14 mouse cellular contexts compared by ENCODE assay signal in the genomic region with DNA sequence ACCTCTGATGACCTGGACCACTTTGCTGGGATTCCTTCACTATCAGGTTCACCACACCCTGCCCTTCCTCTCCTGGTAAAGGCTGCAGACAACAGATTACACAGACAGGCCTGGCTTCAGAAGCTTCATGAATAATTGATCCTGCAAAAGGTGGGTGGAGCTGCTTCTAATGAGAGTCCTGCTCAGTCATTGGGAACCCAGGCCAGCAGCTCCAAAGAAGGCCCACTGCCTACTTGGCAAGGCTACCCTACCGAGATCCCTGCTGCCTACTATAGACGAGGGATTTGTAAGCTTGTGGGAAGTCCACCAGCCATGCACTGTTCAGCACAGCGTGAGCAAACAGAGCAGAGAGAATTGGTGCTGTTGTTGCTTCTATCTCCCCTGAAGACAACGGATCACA. TPM values are rescaled to one million over a fixed set of nuclear protein-coding genes. Genes with fewer than 3 reads are reported as not detected.
DNase-seq lines count a peak whose midpoint lies in the region; ATAC-seq and TF ChIP-seq lines count a peak whose summit lies in the region.
"Had no signal": no experiment of that assay in that cellular context is flagged by ENCODE, and none has a peak within 500 bp of the region (broad histone marks: within the 10 kb centered on the region; RNA-seq: fewer than 3 reads in every experiment).

No protein-coding gene starts in this region.

- H3K4me3 ChIP-seq in forebrain, embryonic 14.5 days (ENCODE audit: low read depth, low read length): no peak overlapping the region
- no peak overlapping the region for H3K4me3 ChIP-seq in forebrain, embryonic 11.5 days (ENCODE audit: low read depth, low read length)
- H3K4me3 ChIP-seq in CH12.LX (replicated peaks in 1 of 3; ENCODE audit: low read depth in 2 of 3, low read length in 2 of 3, poor library complexity in 1 of 3): peak overlapping the region in 1 of 3 experiments; percentile 52
- H3K4me3 ChIP-seq in hindbrain, embryonic 14.5 days (replicated peaks; ENCODE audit: low read length): no peak overlapping the region
- H3K4me3 ChIP-seq in midbrain, embryonic 10.5 days: no peak overlapping the region
- no peak overlapping the region for H3K4me3 ChIP-seq in embryonic facial prominence, embryonic 10.5 days
- H3K4me3 ChIP-seq: intestine, embryonic 15.5 days; liver, embryonic 15.5 days had no signal

- ATAC-seq in forebrain, embryonic 14.5 days: no peak
- no peak for ATAC-seq in forebrain, embryonic 11.5 days (replicated peaks; ENCODE audit: low FRiP score)
- peak; percentile 22; the same call in 1 of the 2 replicates for ATAC-seq in hindbrain, embryonic 14.5 days (ENCODE audit: low FRiP score)
- ATAC-seq: intestine, embryonic 15.5 days had no signal

- TF ChIP-seq POLR2A in CH12.LX (IDR thresholded peaks at IDR 0.05; ENCODE audit: low read depth, low read length): no peak

- dilution Hi-C loops in CH12.LX (cut with MboI; ENCODE audit: extremely low pct_ligation_motif_present, extremely low pct_unique_long_range_greater_than_20kb, low sequenced_read_pairs): no loop called here

- no peaks in the 10 kb centered on the region for H3K36me3 ChIP-seq in forebrain, embryonic 14.5 days (ENCODE audit: control insufficient read depth, insufficient read depth, low read length)
- no peaks in the 10 kb centered on the region for H3K36me3 ChIP-seq in forebrain, embryonic 11.5 days (ENCODE audit: control insufficient read depth, insufficient read depth, low read length)
- H3K36me3 ChIP-seq in CH12.LX (replicated peaks in 1 of 2; ENCODE audit: control insufficient read depth in 1 of 2, insufficient read depth in 1 of 2, low read length in 1 of 2): peaks cover 0 to 5% of the 10 kb centered on the region in 2 experiments
- no peaks in the 10 kb centered on the region for H3K36me3 ChIP-seq in hindbrain, embryonic 14.5 days (replicated peaks; ENCODE audit: control insufficient read depth, insufficient read depth)
- H3K36me3 ChIP-seq in midbrain, embryonic 10.5 days: no peaks in the 10 kb centered on the region
- no peaks in the 10 kb centered on the region for H3K36me3 ChIP-seq in embryonic facial prominence, embryonic 10.5 days (replicated peaks)
- H3K36me3 ChIP-seq: intestine, embryonic 15.5 days; liver, embryonic 15.5 days had no signal

- TF ChIP-seq EP300 in CH12.LX (IDR thresholded peaks at IDR 0.05; ENCODE audit: low read length): no peak

- TF ChIP-seq CTCF in CH12.LX (conservative IDR thresholded peaks at IDR 0.05 in 1 of 2, IDR thresholded peaks at IDR 0.05 in 1 of 2; ENCODE audit: low read depth in 2 of 2, low read length in 2 of 2): no peak

- WGBS in forebrain, embryonic 14.5 days: 2% methylated on average over 4 of the region's 4 CpGs
- WGBS in forebrain, embryonic 11.5 days: 11% methylated on average over 4 of the region's 4 CpGs
- 6% methylated on average over 4 of the region's 4 CpGs for WGBS in hindbrain, embryonic 14.5 days
- WGBS in midbrain, embryonic 10.5 days: 4% methylated on average over 4 of the region's 4 CpGs
- 18% methylated on average over 4 of the region's 4 CpGs for WGBS in embryonic facial prominence, embryonic 10.5 days

- peaks cover 13% of the 10 kb centered on the region for H3K4me1 ChIP-seq in forebrain, embryonic 14.5 days (ENCODE audit: control insufficient read depth, insufficient read depth, low read length)
- H3K4me1 ChIP-seq in forebrain, embryonic 11.5 days (replicated peaks; ENCODE audit: control insufficient read depth, insufficient read depth, low read length): 0 out of 2 replicates have a peak, but pooled peaks cover 6% of the 10 kb centered on the region
- H3K4me1 ChIP-seq in CH12.LX (ENCODE audit: control insufficient read depth in 1 of 2, insufficient read depth in 2 of 2): peaks cover 18 to 43% of the 10 kb centered on the region in 2 experiments
- H3K4me1 ChIP-seq in hindbrain, embryonic 14.5 days (replicated peaks; ENCODE audit: control insufficient read depth, insufficient read depth, low read length): peaks cover 15% of the 10 kb centered on the region
- H3K4me1 ChIP-seq in midbrain, embryonic 10.5 days: peaks cover 55% of the 10 kb centered on the region
- H3K4me1 ChIP-seq in embryonic facial prominence, embryonic 10.5 days: peaks cover 43% of the 10 kb centered on the region

- H3K27ac ChIP-seq in forebrain, embryonic 14.5 days (ENCODE audit: low read depth, low read length): no peak overlapping the region
- H3K27ac ChIP-seq in forebrain, embryonic 11.5 days (ENCODE audit: low read depth, low read length): no peak overlapping the region
- no peak overlapping the region for H3K27ac ChIP-seq in CH12.LX (ENCODE audit: insufficient read depth, low read depth)
- peak overlapping the region; percentile 10; the same call in 1 of the 2 replicates for H3K27ac ChIP-seq in hindbrain, embryonic 14.5 days
- H3K27ac ChIP-seq in midbrain, embryonic 10.5 days (replicated peaks): peak overlapping the region; percentile 59
- H3K27ac ChIP-seq in embryonic facial prominence, embryonic 10.5 days (replicated peaks): no peak overlapping the region; the same call in 1 of the 2 replicates
- H3K27ac ChIP-seq: intestine, embryonic 15.5 days; liver, embryonic 15.5 days had no signal

- DNase-seq in forebrain, embryonic 14.5 days (ENCODE audit: low spot score): peak; percentile 33
- DNase-seq in forebrain, embryonic 11.5 days (ENCODE audit: low spot score): no peak
- DNase-seq in CH12.LX (ENCODE audit: extremely low read depth): no peak
- peak; percentile 42 for DNase-seq in hindbrain, embryonic 14.5 days (ENCODE audit: low spot score)
- no peak for DNase-seq in midbrain, embryonic 10.5 days (ENCODE audit: low spot score)
- DNase-seq in embryonic facial prominence, embryonic 10.5 days (ENCODE audit: low spot score): no peak
- DNase-seq in thymus, postnatal 0 days (ENCODE audit: low spot score): no peak
- no peak for DNase-seq in gastrocnemius, adult 18-20 months (ENCODE audit: low spot score)
- DNase-seq: cerebellum, adult 2 months had no signal

- no peak overlapping the region for H3K4me2 ChIP-seq in forebrain, embryonic 14.5 days (ENCODE audit: low read length)
- no peak overlapping the region for H3K4me2 ChIP-seq in forebrain, embryonic 11.5 days (ENCODE audit: low read depth, low read length, severe bottlenecking)
- H3K4me2 ChIP-seq in CH12.LX (ENCODE audit: insufficient read depth, low read depth, poor library complexity, severe bottlenecking): no peak overlapping the region
- H3K4me2 ChIP-seq in hindbrain, embryonic 14.5 days (replicated peaks): no peak overlapping the region
- H3K4me2 ChIP-seq: intestine, embryonic 15.5 days; liver, embryonic 15.5 days had no signal

- in situ Hi-C loops in CH12.LX (cut with MboI; ENCODE audit: low pct_ligation_motif_present, low pct_unique_long_range_greater_than_20kb, low sequenced_read_pairs): no loop called here

- TF ChIP-seq RAD21 in CH12.LX (IDR thresholded peaks at IDR 0.05; ENCODE audit: low read depth, low read length): no peak

- H3K9me3 ChIP-seq in forebrain, embryonic 14.5 days (replicated peaks; ENCODE audit: control insufficient read depth, low read length): no peaks in the 10 kb centered on the region
- H3K9me3 ChIP-seq in forebrain, embryonic 11.5 days (ENCODE audit: control insufficient read depth, low read length): no peaks in the 10 kb centered on the region
- no peaks in the 10 kb centered on the region for H3K9me3 ChIP-seq in CH12.LX (replicated peaks; ENCODE audit: low read length)
- no peaks in the 10 kb centered on the region for H3K9me3 ChIP-seq in hindbrain, embryonic 14.5 days (ENCODE audit: control insufficient read depth, low read length)
- no peaks in the 10 kb centered on the region for H3K9me3 ChIP-seq in midbrain, embryonic 10.5 days (replicated peaks)
- H3K9me3 ChIP-seq in embryonic facial prominence, embryonic 10.5 days: no peaks in the 10 kb centered on the region
- H3K9me3 ChIP-seq: intestine, embryonic 15.5 days; liver, embryonic 15.5 days had no signal

- no peaks in the 10 kb centered on the region; the same call in 1 of the 2 replicates for H3K79me2 ChIP-seq in CH12.LX (replicated peaks; ENCODE audit: control insufficient read depth, extremely low read depth, insufficient read depth, poor library complexity, severe bottlenecking)

- H3K9ac ChIP-seq in forebrain, embryonic 14.5 days (ENCODE audit: low read length): no peak overlapping the region
- no peak overlapping the region for H3K9ac ChIP-seq in forebrain, embryonic 11.5 days (ENCODE audit: low read length)
- H3K9ac ChIP-seq in CH12.LX (ENCODE audit: insufficient read depth, low read depth): no peak overlapping the region
- no peak overlapping the region for H3K9ac ChIP-seq in hindbrain, embryonic 14.5 days
- H3K9ac ChIP-seq: intestine, embryonic 15.5 days; liver, embryonic 15.5 days had no signal

- H3K27me3 ChIP-seq in forebrain, embryonic 14.5 days (replicated peaks; ENCODE audit: control insufficient read depth, insufficient read depth, low read length): no peaks in the 10 kb centered on the region
- H3K27me3 ChIP-seq in forebrain, embryonic 11.5 days (ENCODE audit: control insufficient read depth, insufficient read depth, low read length): no peaks in the 10 kb centered on the region
- no peaks in the 10 kb centered on the region for H3K27me3 ChIP-seq in CH12.LX (replicated peaks)
- no peaks in the 10 kb centered on the region for H3K27me3 ChIP-seq in hindbrain, embryonic 14.5 days (ENCODE audit: control insufficient read depth, insufficient read depth, low read length)
- H3K27me3 ChIP-seq in midbrain, embryonic 10.5 days (ENCODE audit: low read depth, poor library complexity, severe bottlenecking): peaks cover 23% of the 10 kb centered on the region
- peaks cover 12% of the 10 kb centered on the region for H3K27me3 ChIP-seq in embryonic facial prominence, embryonic 10.5 days (replicated peaks; ENCODE audit: low read depth, poor library complexity, severe bottlenecking)
- H3K27me3 ChIP-seq: intestine, embryonic 15.5 days had no signal

RNA-seq across cellular contexts. Expression of gene Bcr, which starts 4.1 kb away (rescaled TPM):
- polyA plus RNA-seq in forebrain, embryonic 14.5 days (2014; fragmentation: Nextera tagmentation; extraction: Ambion mirVana): 12.6 and 12.8 TPM in 2 replicates
- 11.7 and 13.4 TPM in 2 replicates for polyA plus RNA-seq in forebrain, embryonic 11.5 days (2014; fragmentation: Nextera tagmentation; extraction: Ambion mirVana)
- 18.2 and 22.1 TPM in 2 replicates for total RNA-seq in CH12.LX (2012; rRNA removed)
- total RNA-seq in CH12.LX (2014; rRNA removed): 4.0 and 4.3 TPM in 2 replicates
- polyA plus RNA-seq in CH12.LX (2012; ENCODE audit: insufficient read length, low read depth): 18.6 and 20.0 TPM in 2 replicates
- 19.6 and 24.0 TPM in 2 replicates for polyA plus RNA-seq in hindbrain, embryonic 14.5 days (2014; fragmentation: Nextera tagmentation; extraction: Ambion mirVana)
- polyA plus RNA-seq in midbrain, embryonic 10.5 days (2016; fragmentation: Nextera tagmentation; extraction: Ambion mirVana): 5.1 and 6.9 TPM in 2 replicates
- polyA plus RNA-seq in embryonic facial prominence, embryonic 10.5 days (2016; fragmentation: Nextera tagmentation; extraction: Ambion mirVana): 8.1 and 9.1 TPM in 2 replicates
- polyA plus RNA-seq in thymus, postnatal 0 days (2015; fragmentation: Nextera tagmentation; extraction: Ambion mirVana): 4.0 and 5.6 TPM in 2 replicates
- 1 to 10 TPM; 5.0 to 6.0 TPM for total RNA-seq in gastrocnemius, adult 18-20 months (2021)

RNA-seq across cellular contexts. Expression of gene Rab36, which starts 19.4 kb away (rescaled TPM):
- 10.5 and 11.1 TPM in 2 replicates for polyA plus RNA-seq in forebrain, embryonic 14.5 days (2014; fragmentation: Nextera tagmentation; extraction: Ambion mirVana)
- 10.8 and 11.9 TPM in 2 replicates for polyA plus RNA-seq in forebrain, embryonic 11.5 days (2014; fragmentation: Nextera tagmentation; extraction: Ambion mirVana)
- total RNA-seq in CH12.LX (2012; rRNA removed) (0.59 and 0.67 TPM in 2 replicates), CH12.LX (2014; rRNA removed) (0.07 and 0.34 TPM in 2 replicates)
- polyA plus RNA-seq in CH12.LX (2012; ENCODE audit: insufficient read length, low read depth): 1.2 and 1.5 TPM in 2 replicates
- 14.5 and 17.0 TPM in 2 replicates for polyA plus RNA-seq in hindbrain, embryonic 14.5 days (2014; fragmentation: Nextera tagmentation; extraction: Ambion mirVana)
- polyA plus RNA-seq in midbrain, embryonic 10.5 days (2016; fragmentation: Nextera tagmentation; extraction: Ambion mirVana): 9.9 and 10.4 TPM in 2 replicates
- polyA plus RNA-seq in embryonic facial prominence, embryonic 10.5 days (2016; fragmentation: Nextera tagmentation; extraction: Ambion mirVana): 10.5 and 13.1 TPM in 2 replicates
- 0.77 and 1.2 TPM in 2 replicates for polyA plus RNA-seq in thymus, postnatal 0 days (2015; fragmentation: Nextera tagmentation; extraction: Ambion mirVana)
- under 1 TPM; 0.28 to 0.32 TPM for total RNA-seq in gastrocnemius, adult 18-20 months (2021)

RNA-seq across cellular contexts. Expression of gene Rsph14, which starts 23.9 kb away (rescaled TPM):
- polyA plus RNA-seq in forebrain, embryonic 14.5 days (2014; fragmentation: Nextera tagmentation; extraction: Ambion mirVana): 0.22 TPM in 1 of 2 replicates, not detected in the other
- polyA plus RNA-seq in forebrain, embryonic 11.5 days (2014; fragmentation: Nextera tagmentation; extraction: Ambion mirVana): not detected in 2 replicates
- total RNA-seq in CH12.LX (2012; rRNA removed): 0.13 TPM in 1 of 2 replicates, not detected in the other
- total RNA-seq in CH12.LX (2014; rRNA removed): not detected in 2 replicates
- polyA plus RNA-seq in CH12.LX (2012; ENCODE audit: insufficient read length, low read depth): not detected in 2 replicates
- polyA plus RNA-seq in hindbrain, embryonic 14.5 days (2014; fragmentation: Nextera tagmentation; extraction: Ambion mirVana): 0.20 and 0.50 TPM in 2 replicates
- polyA plus RNA-seq in midbrain, embryonic 10.5 days (2016; fragmentation: Nextera tagmentation; extraction: Ambion mirVana): not detected in 2 replicates
- polyA plus RNA-seq in embryonic facial prominence, embryonic 10.5 days (2016; fragmentation: Nextera tagmentation; extraction: Ambion mirVana): not detected in 2 replicates
- 0.39 and 0.55 TPM in 2 replicates for polyA plus RNA-seq in thymus, postnatal 0 days (2015; fragmentation: Nextera tagmentation; extraction: Ambion mirVana)
- total RNA-seq in gastrocnemius, adult 18-20 months (2021): not detected
- total RNA-seq: heart, adult 8-10 months; neutrophil, adult 5-6 weeks had no signal
- polyA plus RNA-seq: intestine, embryonic 15.5 days; liver, embryonic 15.5 days; stomach, embryonic 14.5 days had no signal

Comparison
In these comparisons a context has a peak if more than half of its experiments do, and no peak if none do; other contexts are left out.
1. DNase-seq: peak in forebrain, embryonic 14.5 days (single experiment) and hindbrain, embryonic 14.5 days (single experiment); none in forebrain, embryonic 11.5 days (single experiment), CH12.LX (single experiment), midbrain, embryonic 10.5 days (single experiment), embryonic facial prominence, embryonic 10.5 days (single experiment), thymus, postnatal 0 days (single experiment) and gastrocnemius, adult 18-20 months (single experiment).
2. H3K27ac ChIP-seq: peak in hindbrain, embryonic 14.5 days (single experiment) and midbrain, embryonic 10.5 days (single experiment); none in forebrain, embryonic 14.5 days (single experiment), forebrain, embryonic 11.5 days (single experiment), CH12.LX (single experiment) and embryonic facial prominence, embryonic 10.5 days (single experiment).